Mouse (Mus musculus): ENCODE results near the gene Treh. TPM values are rescaled to one million over a fixed set of nuclear protein-coding genes. Genes with fewer than 3 reads are reported as not detected.

Gene Treh
- polyA plus RNA-seq, 1 experiment = 32.2 TPM

DNA sequence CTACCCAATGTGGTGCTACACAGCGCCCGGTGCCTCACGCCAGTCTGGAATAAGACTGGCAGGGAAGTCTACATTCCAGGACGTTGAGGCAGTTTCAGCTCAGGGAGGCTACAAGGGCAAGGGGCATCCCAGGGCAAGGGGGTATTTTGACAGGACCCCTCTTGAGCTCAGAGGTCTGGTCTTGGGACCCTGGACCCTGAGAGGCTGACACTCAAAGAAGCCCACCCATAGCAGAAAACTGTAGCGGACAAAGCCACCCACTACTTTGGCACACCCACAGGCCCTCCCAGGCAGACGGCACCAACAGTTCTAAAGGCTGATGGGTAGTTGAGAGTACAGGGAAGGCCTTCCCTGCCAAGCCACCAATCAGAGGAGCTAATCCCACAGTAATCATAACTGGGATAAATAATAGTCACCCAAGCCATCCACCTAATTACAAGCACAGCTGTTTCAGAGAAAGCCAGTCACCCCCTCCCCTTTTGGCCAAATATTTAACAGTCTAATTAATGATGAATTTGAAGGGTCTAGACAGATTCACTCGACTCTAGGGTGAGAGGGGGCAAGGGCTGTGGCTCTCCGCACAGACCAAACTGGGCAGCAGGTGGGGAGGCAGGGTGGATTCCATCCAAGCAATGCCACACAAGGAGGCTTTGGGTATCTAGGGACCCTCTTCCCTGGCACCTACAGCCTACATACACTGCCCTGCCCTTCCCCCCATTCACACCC, 46.8 kb downstream of the Treh start:
- WGBS = 72% methylated on average over 8 of the region's 8 CpGs
- H3K27ac ChIP-seq (ENCODE audit: insufficient read depth, low read depth, low read length) = no peak overlapping the region
- no peaks in the 10 kb centered on the region for H3K27me3 ChIP-seq (replicated peaks; ENCODE audit: control insufficient read depth, insufficient read depth, low read length)
- TF ChIP-seq CTCF (conservative IDR thresholded peaks at IDR 0.05; ENCODE audit: insufficient read depth, insufficient read length, low read depth, low read length) (no peak), POLR2A (IDR thresholded peaks at IDR 0.05; ENCODE audit: low read depth, low read length) (no peak)
- no peak overlapping the region for H3K4me3 ChIP-seq (ENCODE audit: insufficient read depth, low read depth, low read length)
- DNase-seq = no peak
- no peaks in the 10 kb centered on the region for H3K36me3 ChIP-seq (ENCODE audit: control insufficient read depth, insufficient read depth, low read length)
- peaks cover 24% of the 10 kb centered on the region for H3K4me1 ChIP-seq (ENCODE audit: control insufficient read depth, insufficient read depth, low read length)

DNA sequence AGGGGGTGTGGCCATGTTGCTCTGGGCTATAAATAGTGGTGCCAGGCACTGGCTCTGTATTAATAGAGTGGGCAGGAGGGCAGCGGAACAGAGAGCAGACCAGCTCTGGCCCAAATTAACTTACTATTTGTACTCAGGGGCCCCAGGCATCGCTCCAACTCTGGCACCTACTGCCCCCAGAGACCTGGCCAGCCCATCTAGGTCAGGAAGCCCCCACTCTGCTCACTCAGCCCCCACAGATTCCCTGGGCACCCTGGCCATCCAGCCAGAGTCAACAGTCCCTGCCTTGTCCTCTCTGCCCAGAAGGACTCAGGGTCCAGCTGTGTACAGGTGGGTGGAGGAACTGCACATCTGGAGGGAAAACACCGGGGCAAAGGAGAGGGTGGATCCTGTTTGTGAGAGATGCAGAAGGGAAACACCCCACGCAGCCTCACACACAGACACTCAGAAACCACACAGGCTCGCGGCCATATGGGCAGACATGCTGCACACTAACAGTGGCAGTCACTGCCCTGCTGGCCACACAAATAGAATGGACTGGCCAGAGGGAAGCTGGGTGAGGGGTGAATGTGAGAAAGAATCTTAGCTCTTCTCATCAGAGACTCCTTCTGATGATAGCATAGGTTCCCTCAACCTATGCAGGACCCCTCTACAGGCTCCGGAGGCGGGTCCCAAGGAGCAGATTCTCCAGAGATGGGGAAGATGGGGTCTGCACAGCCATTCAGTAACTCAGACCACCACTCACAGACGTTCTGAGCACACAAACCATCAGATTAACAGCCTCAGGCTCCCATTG, 47.5 kb downstream of the Treh start:
- H3K27me3 ChIP-seq (replicated peaks; ENCODE audit: control insufficient read depth, insufficient read depth, low read length) = no peaks in the 10 kb centered on the region
- peak overlapping the region; percentile 40 for H3K4me3 ChIP-seq (ENCODE audit: insufficient read depth, low read depth, low read length)
- 19% methylated on average over 9 of the region's 9 CpGs for WGBS
- no peaks in the 10 kb centered on the region for H3K36me3 ChIP-seq (ENCODE audit: control insufficient read depth, insufficient read depth, low read length)
- no peak for DNase-seq
- peaks cover 24% of the 10 kb centered on the region for H3K4me1 ChIP-seq (ENCODE audit: control insufficient read depth, insufficient read depth, low read length)
- H3K27ac ChIP-seq (ENCODE audit: insufficient read depth, low read depth, low read length) = no peak overlapping the region
- TF ChIP-seq CTCF (conservative IDR thresholded peaks at IDR 0.05; ENCODE audit: insufficient read depth, insufficient read length, low read depth, low read length) = no peak
- TF ChIP-seq POLR2A (IDR thresholded peaks at IDR 0.05; ENCODE audit: low read depth, low read length) = no peak

DNA sequence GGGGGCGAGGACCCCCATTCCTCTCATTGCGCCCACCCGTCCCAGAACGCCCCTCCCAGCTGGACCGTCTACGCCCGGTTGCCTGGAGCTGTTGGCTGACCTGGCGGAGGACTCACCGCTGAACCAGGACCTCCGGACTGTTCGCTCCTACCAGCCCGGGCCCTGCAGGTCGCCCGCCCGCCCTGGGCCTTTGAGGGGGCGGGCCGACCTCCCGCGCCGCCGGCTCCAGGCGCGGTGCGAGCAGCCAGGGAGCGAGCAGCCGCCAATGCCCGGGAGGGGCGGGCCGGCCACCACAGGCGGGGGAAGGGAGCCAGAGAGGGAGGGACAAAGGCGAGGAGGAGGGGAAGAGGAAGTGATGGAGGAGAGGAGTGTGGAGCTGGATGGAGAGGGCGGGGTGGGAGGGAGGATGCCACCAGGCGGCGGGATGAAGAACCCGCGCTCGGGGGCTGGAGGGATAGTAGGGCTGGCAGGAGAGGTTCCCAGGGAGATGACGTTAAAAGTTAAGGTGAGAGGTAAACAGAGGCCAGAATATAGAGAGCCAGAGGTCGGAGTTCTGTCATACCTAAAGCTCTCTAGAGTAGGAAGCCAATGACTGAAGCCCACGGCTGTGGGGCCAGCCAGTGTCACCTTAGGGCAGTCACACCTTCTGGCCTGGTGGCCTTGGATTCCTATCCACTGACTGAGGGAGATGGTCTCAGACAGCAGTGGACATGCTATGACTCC, 48.3 kb downstream of the Treh start:
- TF ChIP-seq POLR2A (IDR thresholded peaks at IDR 0.05; ENCODE audit: low read depth, low read length) (no peak), CTCF (conservative IDR thresholded peaks at IDR 0.05; ENCODE audit: insufficient read depth, insufficient read length, low read depth, low read length) (0 out of 2 replicates have a peak, but pooled peaks have one; percentile 6)
- peak overlapping the region; percentile 40 for H3K4me3 ChIP-seq (ENCODE audit: insufficient read depth, low read depth, low read length)
- peak overlapping the region; percentile 11; the same call in 1 of the 2 replicates for H3K27ac ChIP-seq (ENCODE audit: insufficient read depth, low read depth, low read length)
- WGBS = 3% methylated on average over 40 of the region's 40 CpGs
- peaks cover 24% of the 10 kb centered on the region for H3K4me1 ChIP-seq (ENCODE audit: control insufficient read depth, insufficient read depth, low read length)
- DNase-seq = peak; percentile 95
- H3K27me3 ChIP-seq (replicated peaks; ENCODE audit: control insufficient read depth, insufficient read depth, low read length) = no peaks in the 10 kb centered on the region
- no peaks in the 10 kb centered on the region for H3K36me3 ChIP-seq (ENCODE audit: control insufficient read depth, insufficient read depth, low read length)

DNA sequence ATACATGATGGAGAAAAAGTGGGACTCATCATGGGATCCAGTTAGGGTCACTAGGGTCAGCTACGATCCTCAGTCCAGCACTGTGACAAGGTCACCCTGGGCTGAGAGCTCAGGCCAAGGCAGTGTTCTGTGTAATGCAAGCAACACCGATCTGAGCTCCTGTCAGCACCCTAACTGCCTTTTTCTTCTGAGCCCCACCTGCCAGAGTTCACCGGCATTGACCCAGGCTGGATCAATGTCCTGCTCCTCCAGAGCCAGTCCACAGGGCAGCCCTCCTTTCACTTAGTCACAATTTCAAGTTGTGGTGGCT, 48.8 kb downstream of the Treh start:
- WGBS = 67% methylated on average over 3 of the region's 3 CpGs
- no peak for DNase-seq
- TF ChIP-seq POLR2A (IDR thresholded peaks at IDR 0.05; ENCODE audit: low read depth, low read length) (no peak), CTCF (conservative IDR thresholded peaks at IDR 0.05; ENCODE audit: insufficient read depth, insufficient read length, low read depth, low read length) (no peak)
- Histone ChIP-seq H3K4me3 (ENCODE audit: insufficient read depth, low read depth, low read length) (no peak overlapping the region), H3K36me3 (ENCODE audit: control insufficient read depth, insufficient read depth, low read length) (no peaks in the 10 kb centered on the region), H3K4me1 (ENCODE audit: control insufficient read depth, insufficient read depth, low read length) (peaks cover 29% of the 10 kb centered on the region), H3K27me3 (replicated peaks; ENCODE audit: control insufficient read depth, insufficient read depth, low read length) (no peaks in the 10 kb centered on the region), H3K27ac (ENCODE audit: insufficient read depth, low read depth, low read length) (peak overlapping the region; percentile 11; the same call in 1 of the 2 replicates)

DNA sequence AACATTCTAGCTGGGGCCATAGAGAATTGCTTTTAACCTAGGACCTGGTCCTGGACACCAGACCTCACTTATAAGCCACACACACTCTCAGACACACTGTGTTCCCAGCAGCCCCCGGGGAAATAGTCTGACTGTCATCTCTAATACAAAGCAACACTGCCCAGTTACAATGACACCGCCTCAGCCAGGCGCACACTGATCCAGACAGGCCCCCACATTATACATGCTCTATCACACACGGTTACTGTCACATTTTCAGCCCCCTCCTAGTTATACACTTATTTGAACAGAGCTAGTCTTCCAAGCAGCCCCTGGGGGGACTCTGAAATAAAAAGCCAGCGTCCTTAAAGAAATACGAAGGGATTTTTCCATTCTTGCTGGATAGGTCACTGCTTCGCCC, 49.5 kb downstream of the Treh start:
- Histone ChIP-seq H3K4me3 (ENCODE audit: insufficient read depth, low read depth, low read length) (no peak overlapping the region), H3K36me3 (ENCODE audit: control insufficient read depth, insufficient read depth, low read length) (no peaks in the 10 kb centered on the region), H3K27ac (ENCODE audit: insufficient read depth, low read depth, low read length) (no peak overlapping the region), H3K27me3 (replicated peaks; ENCODE audit: control insufficient read depth, insufficient read depth, low read length) (no peaks in the 10 kb centered on the region), H3K4me1 (ENCODE audit: control insufficient read depth, insufficient read depth, low read length) (peaks cover 28% of the 10 kb centered on the region)
- TF ChIP-seq POLR2A (IDR thresholded peaks at IDR 0.05; ENCODE audit: low read depth, low read length) (no peak), CTCF (conservative IDR thresholded peaks at IDR 0.05; ENCODE audit: insufficient read depth, insufficient read length, low read depth, low read length) (no peak)
- DNase-seq = no peak
- WGBS = 72% methylated on average over 7 of the region's 7 CpGs

DNA sequence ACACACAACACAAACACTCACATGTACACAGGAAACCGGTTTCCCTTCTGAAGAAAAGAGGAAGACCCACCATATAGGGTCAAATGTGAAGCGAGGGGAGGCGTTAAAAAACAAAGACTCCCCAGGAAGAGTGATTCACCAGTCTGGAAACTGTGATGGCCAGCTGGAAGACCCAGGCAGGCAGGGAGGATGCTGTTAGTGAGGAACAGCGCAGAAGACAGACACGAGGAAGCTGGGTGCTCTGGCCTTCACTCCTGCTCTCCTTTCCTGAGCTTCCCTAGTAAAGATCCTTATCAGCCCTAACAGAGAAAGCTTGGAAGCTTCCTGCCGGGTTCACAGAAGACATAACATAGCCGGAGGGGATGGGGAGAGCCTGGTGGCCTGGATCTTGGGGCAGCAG, 50.0 kb downstream of the Treh start:
- Histone ChIP-seq H3K36me3 (ENCODE audit: control insufficient read depth, insufficient read depth, low read length) (no peaks in the 10 kb centered on the region), H3K4me1 (ENCODE audit: control insufficient read depth, insufficient read depth, low read length) (peaks cover 24% of the 10 kb centered on the region), H3K27me3 (replicated peaks; ENCODE audit: control insufficient read depth, insufficient read depth, low read length) (no peaks in the 10 kb centered on the region), H3K4me3 (ENCODE audit: insufficient read depth, low read depth, low read length) (no peak overlapping the region), H3K27ac (ENCODE audit: insufficient read depth, low read depth, low read length) (no peak overlapping the region)
- no peak for TF ChIP-seq POLR2A (IDR thresholded peaks at IDR 0.05; ENCODE audit: low read depth, low read length)
- no peak for TF ChIP-seq CTCF (conservative IDR thresholded peaks at IDR 0.05; ENCODE audit: insufficient read depth, insufficient read length, low read depth, low read length)
- peak; percentile 49 for DNase-seq
- 54% methylated on average over 7 of the region's 7 CpGs for WGBS

Measured in kidney, adult 2 months (tissue).